Mouse (Mus musculus) central nervous system, embryonic 14 days (tissue): Measurements from ENCODE around the gene C8b. TPM values are rescaled to one million over a fixed set of nuclear protein-coding genes. Genes with fewer than 3 reads are reported as not detected.

ENCODE experiments used
- polyA plus RNA-seq: library from polyadenylated mRNA; depleted of rRNA; stranded (reverse); fragments of >200 nt; gene quantifications from 2 replicates; pipeline ENCODE4 v1.2.3, GENCODE M21; 2012; rRNA removed

C8b gene
- 0.10 and 0.26 TPM in 2 replicates for polyA plus RNA-seq

DNA sequence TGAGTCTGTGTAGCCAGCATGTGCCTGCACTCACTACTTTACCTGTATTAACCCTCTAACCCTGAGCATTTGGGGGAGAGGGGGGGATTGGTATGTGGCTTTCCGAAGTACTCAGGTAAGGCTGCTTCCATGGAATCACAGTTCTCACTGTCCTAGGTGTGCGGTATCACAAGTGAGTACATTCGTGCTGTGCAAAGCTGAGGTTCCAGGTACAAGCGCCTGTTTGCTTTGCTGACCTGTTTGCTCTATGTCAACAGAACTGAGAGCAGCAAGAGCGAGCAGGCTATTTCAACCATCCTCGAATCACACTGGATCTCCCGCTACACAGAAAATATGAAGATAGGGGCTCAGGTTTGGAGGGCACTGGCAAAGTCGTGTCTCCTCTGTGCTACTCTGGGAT, at the start of gene C8b:
Gene C8b (plus strand): TSS at position 253 of the 400 bp plus-strand sequence.

Other genes starting within 250 kb of the C8b start
- gene Gm17662, start 91.0 kb downstream of the C8b start, polyA plus RNA-seq = not detected in 2 replicates
- gene C8a, start 110.1 kb downstream of the C8b start, polyA plus RNA-seq = 0.02 and 0.04 TPM in 2 replicates
- 0.32 and 0.36 TPM in 2 replicates for gene Fyb2, start 147.1 kb downstream of the C8b start, polyA plus RNA-seq